ENCODE assay signal across 8 mouse cellular contexts in genomic region chr1:74303509-74304338, GRCm38 (mm10). TPM values are rescaled to one million over a fixed set of nuclear protein-coding genes. Genes with fewer than 3 reads are reported as not detected.
DNase-seq lines count a peak whose midpoint lies in the region; ATAC-seq and TF ChIP-seq lines count a peak whose summit lies in the region.

No protein-coding gene starts in this region.

- WGBS in forebrain, postnatal 0 days: 2% methylated on average over 53 of the region's 56 CpGs
- WGBS in hindbrain, embryonic 11.5 days: under 1% methylated on average over 45 of the region's 56 CpGs

- peak; percentile 79 for ATAC-seq in forebrain, postnatal 0 days
- ATAC-seq in hindbrain, embryonic 11.5 days (ENCODE audit: low FRiP score): peak; percentile 64
- peak; percentile 92 for ATAC-seq in megakaryocyte, adult 5-6 weeks (ENCODE audit: poor library complexity, severe bottlenecking)

- H3K36me3 ChIP-seq in forebrain, postnatal 0 days (ENCODE audit: insufficient read depth): no peaks in the 10 kb centered on the region
- no peaks in the 10 kb centered on the region for H3K36me3 ChIP-seq in hindbrain, embryonic 11.5 days (ENCODE audit: control insufficient read depth, insufficient read depth, low read length)

- peak overlapping the region; percentile 48 for H3K9ac ChIP-seq in forebrain, postnatal 0 days
- H3K9ac ChIP-seq in hindbrain, embryonic 11.5 days (ENCODE audit: low read depth, low read length): peak overlapping the region; percentile 54

- peak overlapping the region; percentile 81 for H3K4me2 ChIP-seq in forebrain, postnatal 0 days (ENCODE audit: low read depth)
- H3K4me2 ChIP-seq in hindbrain, embryonic 11.5 days (replicated peaks; ENCODE audit: low read depth, low read length): peak overlapping the region; percentile 88

- H3K27me3 ChIP-seq in forebrain, postnatal 0 days (ENCODE audit: insufficient read depth, low read length): peaks cover 5% of the 10 kb centered on the region; the same call in 1 of the 2 replicates
- H3K27me3 ChIP-seq in hindbrain, embryonic 11.5 days (ENCODE audit: control insufficient read depth, insufficient read depth, low read length): no peaks in the 10 kb centered on the region; the same call in 1 of the 2 replicates

- H3K4me1 ChIP-seq in forebrain, postnatal 0 days (ENCODE audit: insufficient read depth): peaks cover 4% of the 10 kb centered on the region; the same call in 1 of the 2 replicates
- no peaks in the 10 kb centered on the region for H3K4me1 ChIP-seq in hindbrain, embryonic 11.5 days (replicated peaks; ENCODE audit: control insufficient read depth, insufficient read depth, low read length)

- peak overlapping the region; percentile 45; the same call in 1 of the 2 replicates for H3K27ac ChIP-seq in forebrain, postnatal 0 days (ENCODE audit: low read depth, low read length)
- H3K27ac ChIP-seq in hindbrain, embryonic 11.5 days (ENCODE audit: low read depth, low read length): no peak overlapping the region

- peak; percentile 63 for DNase-seq in R1 (ENCODE audit: low read depth, low spot score)
- peak; percentile 62 for DNase-seq in cerebellum, adult 8-10 months
- peak; percentile 17 for DNase-seq in forebrain, postnatal 0 days
- DNase-seq in hindbrain, embryonic 11.5 days (ENCODE audit: low spot score): peak; percentile 62
- peak; percentile 47 to 52 for DNase-seq in layer of hippocampus, postnatal 25 days (ENCODE audit: extremely low spot score in 1 of 2, low spot score in 1 of 2)
- peak; percentile 46 for DNase-seq in right cerebral cortex, postnatal 14 days
- peak; percentile 80 to 85 for DNase-seq in urinary bladder, postnatal 36 days (ENCODE audit: low spot score in 2 of 2)

- peak overlapping the region; percentile 42 for H3K4me3 ChIP-seq in forebrain, postnatal 0 days (ENCODE audit: low read depth, low read length)
- H3K4me3 ChIP-seq in hindbrain, embryonic 11.5 days (ENCODE audit: low read depth, low read length): peak overlapping the region; percentile 41

- no peak; the same call in 1 of the 2 replicates for TF ChIP-seq CTCF in forebrain, postnatal 0 days (IDR thresholded peaks at IDR 0.05; ENCODE audit: low read depth)

- no peaks in the 10 kb centered on the region for H3K9me3 ChIP-seq in forebrain, postnatal 0 days (ENCODE audit: low read length)
- no peaks in the 10 kb centered on the region for H3K9me3 ChIP-seq in hindbrain, embryonic 11.5 days (ENCODE audit: control insufficient read depth, low read length)

RNA-seq across cellular contexts. Expression of gene Tmbim1, which starts 1.7 kb away (rescaled TPM):
- 5.8 and 7.9 TPM in 2 replicates for total RNA-seq in forebrain, postnatal 0 days (2014; rRNA removed)
- polyA plus RNA-seq in forebrain, postnatal 0 days (2015; fragmentation: Nextera tagmentation; extraction: Ambion mirVana): 6.1 and 7.9 TPM in 2 replicates
- polyA plus RNA-seq in hindbrain, embryonic 11.5 days (2014; fragmentation: Nextera tagmentation; extraction: Ambion mirVana): 8.6 and 9.1 TPM in 2 replicates
- total RNA-seq in layer of hippocampus, postnatal 25 days (2021): 10 to 100 TPM; 28.3 to 28.7 TPM
- total RNA-seq in megakaryocyte, adult 5-6 weeks (2015): 13.6 and 15.5 TPM in 2 replicates
- 11.3 and 13.8 TPM in 2 replicates for total RNA-seq in megakaryocyte, adult 5-6 weeks (2017)

RNA-seq across cellular contexts. Expression of gene Pnkd, which starts 19.0 kb away (rescaled TPM):
- 57.5 and 64.5 TPM in 2 replicates for total RNA-seq in forebrain, postnatal 0 days (2014; rRNA removed)
- 112 and 128 TPM in 2 replicates for polyA plus RNA-seq in forebrain, postnatal 0 days (2015; fragmentation: Nextera tagmentation; extraction: Ambion mirVana)
- 85.4 and 99.4 TPM in 2 replicates for polyA plus RNA-seq in hindbrain, embryonic 11.5 days (2014; fragmentation: Nextera tagmentation; extraction: Ambion mirVana)
- 100 to 1,000 TPM; 192 to 193 TPM for total RNA-seq in layer of hippocampus, postnatal 25 days (2021)
- 23.5 and 23.6 TPM in 2 replicates for total RNA-seq in megakaryocyte, adult 5-6 weeks (2015)
- total RNA-seq in megakaryocyte, adult 5-6 weeks (2017): 7.7 and 8.9 TPM in 2 replicates

RNA-seq across cellular contexts. Expression of gene Aamp, which starts 19.2 kb away (rescaled TPM):
- total RNA-seq in forebrain, postnatal 0 days (2014; rRNA removed): 160 and 179 TPM in 2 replicates
- 211 and 215 TPM in 2 replicates for polyA plus RNA-seq in forebrain, postnatal 0 days (2015; fragmentation: Nextera tagmentation; extraction: Ambion mirVana)
- polyA plus RNA-seq in hindbrain, embryonic 11.5 days (2014; fragmentation: Nextera tagmentation; extraction: Ambion mirVana): 189 and 198 TPM in 2 replicates
- total RNA-seq in layer of hippocampus, postnatal 25 days (2021): 100 to 1,000 TPM; 143 to 156 TPM
- 27.8 and 33.6 TPM in 2 replicates for total RNA-seq in megakaryocyte, adult 5-6 weeks (2015)
- 48.2 and 59.5 TPM in 2 replicates for total RNA-seq in megakaryocyte, adult 5-6 weeks (2017)

RNA-seq across cellular contexts. Expression of gene Gpbar1, which starts 25.4 kb away (rescaled TPM):
- total RNA-seq in forebrain, postnatal 0 days (2014; rRNA removed): not detected in 2 replicates
- 0.21 TPM in 1 of 2 replicates, not detected in the other for polyA plus RNA-seq in forebrain, postnatal 0 days (2015; fragmentation: Nextera tagmentation; extraction: Ambion mirVana)
- 0.32 TPM in 1 of 2 replicates, not detected in the other for polyA plus RNA-seq in hindbrain, embryonic 11.5 days (2014; fragmentation: Nextera tagmentation; extraction: Ambion mirVana)
- total RNA-seq in layer of hippocampus, postnatal 25 days (2021): not detected
- not detected in 2 replicates for total RNA-seq in megakaryocyte, adult 5-6 weeks (2015)
- total RNA-seq in megakaryocyte, adult 5-6 weeks (2017): not detected in 2 replicates

RNA-seq across cellular contexts. Expression of gene Catip, which starts 58.2 kb away (rescaled TPM):
- total RNA-seq in forebrain, postnatal 0 days (2014; rRNA removed): 2.1 and 2.7 TPM in 2 replicates
- polyA plus RNA-seq in forebrain, postnatal 0 days (2015; fragmentation: Nextera tagmentation; extraction: Ambion mirVana): 0.63 and 1.6 TPM in 2 replicates
- 1.1 TPM in 2 replicates for polyA plus RNA-seq in hindbrain, embryonic 11.5 days (2014; fragmentation: Nextera tagmentation; extraction: Ambion mirVana)
- total RNA-seq in layer of hippocampus, postnatal 25 days (2021): 1 to 10 TPM; 1.0 to 1.1 TPM
- total RNA-seq in megakaryocyte, adult 5-6 weeks (2015): 0.07 TPM in 1 of 2 replicates, not detected in the other
- total RNA-seq in megakaryocyte, adult 5-6 weeks (2017): 0.26 TPM in 1 of 2 replicates, not detected in the other

Comparison
In these comparisons a context has a peak if more than half of its experiments do, and no peak if none do; other contexts are left out.
1. DNase-seq: peak in every context shown above with its lines; median percentile 82 in urinary bladder, postnatal 36 days; 63 in R1; 62 in cerebellum, adult 8-10 months; 62 in hindbrain, embryonic 11.5 days; 50 in layer of hippocampus, postnatal 25 days; 46 in right cerebral cortex, postnatal 14 days; 17 in forebrain, postnatal 0 days.